Mouse (Mus musculus): Measurements from ENCODE around the gene Dcaf11. TPM values are rescaled to one million over a fixed set of nuclear protein-coding genes. Genes with fewer than 3 reads are reported as not detected.

Gene Dcaf11
- polyA plus RNA-seq (2012; rRNA removed), result 99.5 and 110 TPM in 2 replicates

GRCm38 (mm10) chr14:55559799-55560201 lies at the start of gene Dcaf11:
TSS of gene Dcaf11 (plus strand) at chr14:55560006.

DNA sequence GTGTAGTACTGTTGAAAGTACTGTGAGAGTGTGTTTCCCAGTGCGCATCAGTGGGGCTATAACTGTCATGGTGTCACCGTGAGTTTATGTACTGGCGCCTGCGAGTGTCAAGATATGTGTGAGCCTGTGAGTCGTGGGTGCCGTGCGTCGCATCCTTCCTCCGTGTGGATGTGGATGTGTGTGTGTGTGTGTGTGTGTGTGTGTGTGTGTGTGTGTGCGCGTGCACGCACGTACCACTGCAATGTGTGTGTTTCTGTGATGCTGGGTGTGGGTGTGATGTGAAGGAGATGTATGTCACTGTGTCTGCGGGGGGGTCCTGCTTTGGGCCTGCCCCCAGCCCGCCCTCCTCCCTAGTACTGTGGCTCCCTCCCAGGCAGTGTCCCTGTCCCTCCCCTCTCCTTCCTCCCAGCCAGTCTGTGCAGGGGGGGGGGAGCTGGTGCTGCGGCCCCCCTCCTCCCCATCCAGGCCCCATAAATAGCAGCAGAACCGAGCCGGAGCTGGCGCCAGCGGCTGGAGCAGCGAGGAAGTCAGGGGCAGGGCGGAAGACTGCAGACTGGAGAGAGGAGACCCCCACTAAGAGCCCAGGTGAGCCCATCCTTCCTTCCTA lies 49.6 kb upstream of the Dcaf11 start, which contains the start of gene Cpne6:
TSS of gene Cpne6 (plus strand) at position 321 of the 607 bp plus-strand sequence.

GRCm38 (mm10) chr14:55524785-55525184 lies 35.0 kb upstream of the Dcaf11 start, which contains the start of gene Nrl:
TSS of gene Nrl (minus strand) at chr14:55524981.

GRCm38 (mm10) chr14:55540067-55540786 lies 19.6 kb upstream of the Dcaf11 start, which contains the start of gene Pck2:
TSS of gene Pck2 (plus strand) at chr14:55540266.

GRCm38 (mm10) chr14:55560202-55561073 lies 632 bp downstream of the Dcaf11 start, which contains the start of gene A730061H03Rik:
TSS of gene A730061H03Rik (minus strand) at chr14:55560406.

DNA sequence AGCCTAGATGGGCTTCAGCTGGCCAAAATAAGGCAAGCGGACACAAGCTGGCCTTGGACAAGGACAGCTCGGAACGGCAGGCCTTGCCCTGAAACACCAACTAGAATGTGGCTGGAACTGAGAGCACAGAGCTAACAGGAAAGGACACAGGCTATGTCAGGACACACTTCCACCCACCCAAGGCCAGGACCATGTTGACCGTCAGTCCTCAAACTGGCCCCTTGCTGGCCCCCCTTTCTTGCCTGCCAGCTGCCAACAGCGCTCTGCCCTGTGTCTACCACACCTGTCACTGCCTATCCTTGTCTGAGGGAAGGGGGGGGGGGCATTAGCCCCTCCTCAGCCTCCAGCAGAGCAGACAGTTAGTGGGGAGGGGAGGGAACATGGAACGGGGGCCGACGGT lies 15.5 kb downstream of the Dcaf11 start, which contains the start of gene Fitm1:
TSS of gene Fitm1 (plus strand) at position 316 of the 400 bp plus-strand sequence.

GRCm38 (mm10) chr14:55577871-55578667 lies 18.3 kb downstream of the Dcaf11 start, which contains the start of gene Psme1:
TSS of gene Psme1 (plus strand) at chr14:55578123.

DNA sequence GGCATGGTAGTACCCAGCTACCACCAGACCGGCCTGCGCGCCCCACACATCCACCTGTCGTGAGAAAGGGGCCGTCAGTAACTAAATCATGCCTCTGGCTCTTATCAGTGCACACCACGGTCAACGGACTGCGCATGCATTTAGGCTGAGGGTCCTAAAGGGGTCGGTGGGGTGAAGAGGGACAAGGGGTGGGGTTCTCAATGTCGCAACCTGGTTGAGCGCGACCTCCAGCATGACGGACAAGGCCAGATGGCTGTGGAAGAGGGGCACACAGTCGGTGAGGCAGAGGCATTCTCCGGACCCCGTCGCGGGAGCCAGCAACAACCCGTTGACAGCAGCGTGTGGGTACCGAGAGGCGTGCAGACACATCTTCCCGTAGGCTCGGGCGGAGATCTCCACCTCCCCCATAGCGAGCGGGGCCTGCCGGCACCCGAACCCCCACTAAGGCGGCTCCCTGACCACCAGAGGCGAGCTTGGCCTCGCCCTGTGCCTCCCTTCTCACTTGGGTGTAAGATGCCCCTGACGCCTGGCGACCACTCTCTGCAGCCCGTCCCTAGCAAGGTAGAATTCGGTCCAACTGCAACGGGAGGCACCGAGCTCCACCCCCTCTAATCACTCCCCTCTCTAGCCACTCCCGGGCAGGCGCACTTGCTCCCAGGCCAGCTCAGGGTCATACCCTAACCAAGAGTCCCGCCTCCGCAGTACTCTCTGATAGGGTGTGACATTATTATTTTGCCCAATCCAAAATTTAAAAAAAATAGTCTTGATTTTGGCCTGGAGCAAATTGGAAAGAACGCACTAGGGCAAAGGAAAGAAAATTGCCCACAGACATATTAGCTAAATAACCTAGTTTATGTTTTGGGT lies 25.1 kb downstream of the Dcaf11 start, which contains the start of gene Emc9:
TSS of gene Emc9 (minus strand) at position 601 of the 864 bp plus-strand sequence.

GRCm38 (mm10) chr14:55590748-55591330 lies 31.0 kb downstream of the Dcaf11 start, which contains the start of gene Psme2:
TSS of gene Psme2 (minus strand) at chr14:55591113.

DNA sequence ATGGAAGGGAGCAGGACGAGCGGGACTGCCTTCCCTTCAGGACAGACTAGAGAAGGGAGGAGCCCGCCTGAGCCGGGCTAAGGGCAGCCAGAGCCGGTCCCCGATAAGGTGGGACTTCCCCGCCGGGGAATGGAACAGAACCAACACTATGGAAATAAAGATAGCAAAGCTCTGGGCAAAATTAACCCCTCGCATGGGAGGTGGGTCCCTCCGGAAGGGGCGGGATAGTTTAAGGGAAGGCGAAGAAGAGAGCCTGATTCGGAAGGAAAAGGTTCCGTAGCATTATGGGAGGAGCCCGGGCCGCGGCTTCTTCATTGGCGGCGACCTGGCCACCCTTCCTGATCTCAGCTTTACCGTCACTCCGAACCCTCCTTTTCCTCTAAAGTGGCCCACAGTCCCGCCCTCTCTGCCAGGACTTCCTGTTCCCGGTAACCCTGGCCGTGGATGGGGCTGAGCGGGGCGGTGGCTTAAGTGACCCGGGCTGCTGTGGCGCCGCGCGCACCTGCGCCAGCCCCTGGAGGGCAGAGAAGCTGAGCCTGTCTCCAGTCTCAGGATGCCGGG lies 31.6 kb downstream of the Dcaf11 start, which contains the start of gene Rnf31:
TSS of gene Rnf31 (plus strand) at position 378 of the 561 bp plus-strand sequence.

DNA sequence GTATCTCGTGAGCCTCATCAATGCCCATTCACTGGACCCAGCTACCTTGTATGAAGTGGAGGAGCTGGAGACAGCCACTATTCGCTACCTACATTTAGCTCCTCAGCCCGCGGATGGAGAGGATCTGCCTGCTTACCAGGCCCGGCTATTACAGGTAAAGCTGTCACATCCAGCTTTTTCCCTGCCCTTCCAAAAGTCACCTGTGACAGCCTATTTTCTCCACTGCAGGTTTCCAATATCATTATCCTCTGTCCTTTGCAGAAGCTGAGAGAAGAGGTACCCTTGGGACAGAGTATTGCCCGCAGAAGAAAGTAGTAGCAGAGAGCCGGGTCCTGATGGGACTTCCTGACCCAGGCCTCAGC lies 43.4 kb downstream of the Dcaf11 start, which contains the start of gene Irf9:
TSS of gene Irf9 (plus strand) at position 301 of the 362 bp plus-strand sequence.

DNA sequence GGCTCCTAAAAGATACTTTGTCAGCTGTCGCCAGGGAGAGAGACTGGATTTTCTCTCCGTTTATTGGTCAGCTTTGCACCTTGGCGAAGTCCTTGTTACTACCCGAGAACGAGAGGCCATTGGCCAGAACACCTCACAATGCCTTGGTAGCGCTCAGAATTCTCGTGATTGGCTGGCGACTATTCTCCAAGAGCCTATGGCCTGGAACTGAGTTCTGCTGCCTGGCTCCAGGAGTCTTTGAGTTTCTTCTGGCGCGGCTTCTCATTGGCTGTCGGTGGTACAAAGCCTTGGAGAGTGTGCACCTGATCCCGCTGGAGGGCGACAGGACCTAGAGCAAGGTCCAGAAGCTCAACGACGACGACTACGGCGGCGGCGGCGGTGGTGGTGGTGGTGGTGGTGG lies 58.0 kb downstream of the Dcaf11 start, which contains the start of gene Rec8:
TSS of gene Rec8 (plus strand) at position 216 of the 400 bp plus-strand sequence.

Other genes with a start within 250 kb of the Dcaf11 start
- gene Dhrs4, start 81.2 kb upstream of the Dcaf11 start, polyA plus RNA-seq (2012; rRNA removed), result 36.2 and 37.6 TPM in 2 replicates
- 195 and 238 TPM in 2 replicates for gene Carmil3, start 69.4 kb upstream of the Dcaf11 start, polyA plus RNA-seq (2012; rRNA removed)
- 7.3 and 10.1 TPM in 2 replicates for gene Cpne6, start 49.6 kb upstream of the Dcaf11 start, polyA plus RNA-seq (2012; rRNA removed)
- 0.64 and 0.80 TPM in 2 replicates for gene Nrl, start 35.0 kb upstream of the Dcaf11 start, polyA plus RNA-seq (2012; rRNA removed)
- 19.4 and 24.9 TPM in 2 replicates for gene Pck2, start 19.7 kb upstream of the Dcaf11 start, polyA plus RNA-seq (2012; rRNA removed)
- 0.55 and 0.85 TPM in 2 replicates for gene A730061H03Rik, start 400 bp downstream of the Dcaf11 start, polyA plus RNA-seq (2012; rRNA removed)
- gene Fitm1, start 15.6 kb downstream of the Dcaf11 start, polyA plus RNA-seq (2012; rRNA removed), result 0.20 and 4.1 TPM in 2 replicates
- gene Psme1, start 18.1 kb downstream of the Dcaf11 start, polyA plus RNA-seq (2012; rRNA removed), result 95.6 and 100 TPM in 2 replicates
- gene Emc9, start 25.3 kb downstream of the Dcaf11 start, polyA plus RNA-seq (2012; rRNA removed), result 15.2 and 19.4 TPM in 2 replicates
- 80.2 and 87.2 TPM in 2 replicates for gene Psme2, start 31.1 kb downstream of the Dcaf11 start, polyA plus RNA-seq (2012; rRNA removed)
- gene Rnf31, start 31.7 kb downstream of the Dcaf11 start, polyA plus RNA-seq (2012; rRNA removed), result 24.8 and 26.6 TPM in 2 replicates
- gene Irf9, start 43.6 kb downstream of the Dcaf11 start, polyA plus RNA-seq (2012; rRNA removed), result 27.1 and 27.9 TPM in 2 replicates
- gene Rec8, start 58.0 kb downstream of the Dcaf11 start, polyA plus RNA-seq (2012; rRNA removed), result 19.0 and 25.2 TPM in 2 replicates
- gene Ipo4, start 76.0 kb downstream of the Dcaf11 start, polyA plus RNA-seq (2012; rRNA removed), result 171 and 172 TPM in 2 replicates
- gene Gm49378, start 77.9 kb downstream of the Dcaf11 start, polyA plus RNA-seq (2012; rRNA removed), result 6.9 and 7.0 TPM in 2 replicates
- gene Tm9sf1, start 83.8 kb downstream of the Dcaf11 start, polyA plus RNA-seq (2012; rRNA removed), result 48.4 and 58.4 TPM in 2 replicates
- gene Tssk4, start 90.2 kb downstream of the Dcaf11 start, polyA plus RNA-seq (2012; rRNA removed), result 2.0 and 2.1 TPM in 2 replicates
- 52.9 and 57.0 TPM in 2 replicates for gene Mdp1, start 100.5 kb downstream of the Dcaf11 start, polyA plus RNA-seq (2012; rRNA removed)
- gene Gmpr2, start 111.9 kb downstream of the Dcaf11 start, polyA plus RNA-seq (2012; rRNA removed), result 43.0 and 44.1 TPM in 2 replicates
- gene Nedd8, start 112.1 kb downstream of the Dcaf11 start, polyA plus RNA-seq (2012; rRNA removed), result 461 and 488 TPM in 2 replicates
- gene Tinf2, start 121.8 kb downstream of the Dcaf11 start, polyA plus RNA-seq (2012; rRNA removed), result 32.9 and 33.1 TPM in 2 replicates
- gene Tgm1, start 153.9 kb downstream of the Dcaf11 start, polyA plus RNA-seq (2012; rRNA removed), result 0.43 and 1.5 TPM in 2 replicates
- 57.1 and 61.9 TPM in 2 replicates for gene Rabggta, start 162.3 kb downstream of the Dcaf11 start, polyA plus RNA-seq (2012; rRNA removed)
- gene Dhrs1, start 185.7 kb downstream of the Dcaf11 start, polyA plus RNA-seq (2012; rRNA removed), result 86.8 and 87.0 TPM in 2 replicates
- gene Nop9, start 185.7 kb downstream of the Dcaf11 start, polyA plus RNA-seq (2012; rRNA removed), result 21.4 and 26.4 TPM in 2 replicates
- 0.57 and 1.3 TPM in 2 replicates for gene Cideb, start 198.5 kb downstream of the Dcaf11 start, polyA plus RNA-seq (2012; rRNA removed)
- gene Ltb4r2, start 201.4 kb downstream of the Dcaf11 start, polyA plus RNA-seq (2012; rRNA removed), result 0.11 and 0.21 TPM in 2 replicates
- 0.34 and 0.91 TPM in 2 replicates for gene Ltb4r1, start 206.0 kb downstream of the Dcaf11 start, polyA plus RNA-seq (2012; rRNA removed)
- gene Adcy4, start 224.1 kb downstream of the Dcaf11 start, polyA plus RNA-seq (2012; rRNA removed), result 5.0 and 9.7 TPM in 2 replicates
- gene Ripk3, start 228.9 kb downstream of the Dcaf11 start, polyA plus RNA-seq (2012; rRNA removed), result 3.1 and 9.4 TPM in 2 replicates